Mouse (Mus musculus): Measurements from ENCODE around the gene Sirt4. TPM values are rescaled to one million over a fixed set of nuclear protein-coding genes. Genes with fewer than 3 reads are reported as not detected.

Gene Sirt4
- polyA plus RNA-seq (2014; fragmentation: Illumina TruSeq; extraction: RNeasy Lipid Tissue Mini Kit (QIAGEN cat#74804); ENCODE audit: low read depth, low replicate concordance): 27.2 TPM

GRCm38 (mm10) chr5:115483947-115484920 lies at the start of gene Sirt4:
Gene Sirt4, minus strand, starts transcription at chr5:115484725.

GRCm38 (mm10) chr5:115506454-115507201 lies 22.1 kb upstream of the Sirt4 start, which contains the start of gene Pxn:
Gene Pxn, plus strand, starts transcription at chr5:115506676.

GRCm38 (mm10) chr5:115465642-115466420 lies 18.7 kb downstream of the Sirt4 start, which contains the start of gene Pla2g1b:
Gene Pla2g1b, plus strand, starts transcription at chr5:115466262.

GRCm38 (mm10) chr5:115429359-115430186 lies 55.0 kb downstream of the Sirt4 start, which contains the start of gene Msi1:
Gene Msi1, plus strand, starts transcription at chr5:115429599.

Other genes with a start within 250 kb of the Sirt4 start
- 57.9 TPM for gene Pop5, start 248.9 kb downstream of the Sirt4 start, polyA plus RNA-seq (2014; fragmentation: Illumina TruSeq; extraction: RNeasy Lipid Tissue Mini Kit (QIAGEN cat#74804); ENCODE audit: low read depth, low replicate concordance)
- 267 TPM for gene Rnf10, start 211.8 kb downstream of the Sirt4 start, polyA plus RNA-seq (2014; fragmentation: Illumina TruSeq; extraction: RNeasy Lipid Tissue Mini Kit (QIAGEN cat#74804); ENCODE audit: low read depth, low replicate concordance)
- 119 TPM for gene Coq5, start 205.1 kb downstream of the Sirt4 start, polyA plus RNA-seq (2014; fragmentation: Illumina TruSeq; extraction: RNeasy Lipid Tissue Mini Kit (QIAGEN cat#74804); ENCODE audit: low read depth, low replicate concordance)
- 76.2 TPM for gene Dynll1, start 183.7 kb downstream of the Sirt4 start, polyA plus RNA-seq (2014; fragmentation: Illumina TruSeq; extraction: RNeasy Lipid Tissue Mini Kit (QIAGEN cat#74804); ENCODE audit: low read depth, low replicate concordance)
- gene Srsf9, start 157.5 kb downstream of the Sirt4 start, polyA plus RNA-seq (2014; fragmentation: Illumina TruSeq; extraction: RNeasy Lipid Tissue Mini Kit (QIAGEN cat#74804); ENCODE audit: low read depth, low replicate concordance): 20.9 TPM
- 27.9 TPM for gene Gatc, start 143.5 kb downstream of the Sirt4 start, polyA plus RNA-seq (2014; fragmentation: Illumina TruSeq; extraction: RNeasy Lipid Tissue Mini Kit (QIAGEN cat#74804); ENCODE audit: low read depth, low replicate concordance)
- gene Triap1, start 143.5 kb downstream of the Sirt4 start, polyA plus RNA-seq (2014; fragmentation: Illumina TruSeq; extraction: RNeasy Lipid Tissue Mini Kit (QIAGEN cat#74804); ENCODE audit: low read depth, low replicate concordance): 33.4 TPM
- gene Cox6a1, start 135.7 kb downstream of the Sirt4 start, polyA plus RNA-seq (2014; fragmentation: Illumina TruSeq; extraction: RNeasy Lipid Tissue Mini Kit (QIAGEN cat#74804); ENCODE audit: low read depth, low replicate concordance): 301 TPM
- 0.39 TPM for gene Msi1, start 55.1 kb downstream of the Sirt4 start, polyA plus RNA-seq (2014; fragmentation: Illumina TruSeq; extraction: RNeasy Lipid Tissue Mini Kit (QIAGEN cat#74804); ENCODE audit: low read depth, low replicate concordance)
- not detected for gene Pla2g1b, start 18.5 kb downstream of the Sirt4 start, polyA plus RNA-seq (2014; fragmentation: Illumina TruSeq; extraction: RNeasy Lipid Tissue Mini Kit (QIAGEN cat#74804); ENCODE audit: low read depth, low replicate concordance)
- gene Pxn, start 22.0 kb upstream of the Sirt4 start, polyA plus RNA-seq (2014; fragmentation: Illumina TruSeq; extraction: RNeasy Lipid Tissue Mini Kit (QIAGEN cat#74804); ENCODE audit: low read depth, low replicate concordance): 39.8 TPM
- 1,068 TPM for gene Rplp0, start 74.7 kb upstream of the Sirt4 start, polyA plus RNA-seq (2014; fragmentation: Illumina TruSeq; extraction: RNeasy Lipid Tissue Mini Kit (QIAGEN cat#74804); ENCODE audit: low read depth, low replicate concordance)
- gene Gcn1l1, start 80.5 kb upstream of the Sirt4 start, polyA plus RNA-seq (2014; fragmentation: Illumina TruSeq; extraction: RNeasy Lipid Tissue Mini Kit (QIAGEN cat#74804); ENCODE audit: low read depth, low replicate concordance): 26.4 TPM
- 35.5 TPM for gene Rab35, start 147.2 kb upstream of the Sirt4 start, polyA plus RNA-seq (2014; fragmentation: Illumina TruSeq; extraction: RNeasy Lipid Tissue Mini Kit (QIAGEN cat#74804); ENCODE audit: low read depth, low replicate concordance)
- 7.1 TPM for gene Bicdl1, start 246.9 kb upstream of the Sirt4 start, polyA plus RNA-seq (2014; fragmentation: Illumina TruSeq; extraction: RNeasy Lipid Tissue Mini Kit (QIAGEN cat#74804); ENCODE audit: low read depth, low replicate concordance)